Mouse (Mus musculus) liver, adult 2 months (tissue): ENCODE measurements around the gene Lax1.

Source experiments
- CTCF ChIP-seq: fragments of 200-500 bp; IDR thresholded peaks from 2 replicates; pipeline ENCODE4 v1.5.1; 2011; ENCODE audit warnings: low read depth, low read length, control low read depth
- POLR2A ChIP-seq: fragments of 200-500 bp; IDR thresholded peaks from 2 replicates; pipeline ENCODE4 v1.6.1; 2011; ENCODE audit warnings: low read length, control low read depth; ENCODE audit not compliant: insufficient read depth; ENCODE audit errors: extremely low read depth

- no peak for TF ChIP-seq POLR2A
- TF ChIP-seq CTCF = no peak
Measured at GRCm38 (mm10) chr1:133670190-133670589, 19.7 kb downstream of the Lax1 start.
